Mouse (Mus musculus) MEL (cell line): ENCODE data around the gene Barx2. TPM values are rescaled to one million over a fixed set of nuclear protein-coding genes. Genes with fewer than 3 reads are reported as not detected.

ENCODE experiments used
- DNase-seq: peaks from one replicate; pipeline ENCODE4 v3.0.0; 2011; ENCODE audit warnings: low read depth, low spot score
- H3K27ac ChIP-seq: 2 replicates; pipeline ENCODE4 v1.5.1; 2012; ENCODE audit warnings: low read depth, mild to moderate bottlenecking, control low read depth, low read length, moderate library complexity; ENCODE audit not compliant: control insufficient read depth
- H3K27me3 ChIP-seq, 2 experiments: fragments of 150-350 bp in 1 of 2; sonication (generic) in 1 of 2; 2 replicates each; pipeline ENCODE4 v1.6.1; 2012; ENCODE audit warnings: low read length in 2 of 2, mild to moderate bottlenecking in 2 of 2, improper control_type of control experiment in 1 of 2, moderate library complexity in 1 of 2; ENCODE audit not compliant: insufficient read depth in 2 of 2, control insufficient read depth in 1 of 2
- H3K36me3 ChIP-seq, 2 experiments: 2 replicates each; pipeline ENCODE4 v1.6.1; 2012 to 2014; ENCODE audit warnings: low read length in 2 of 2, improper control_type of control experiment in 1 of 2, inconsistent platforms in 1 of 2, mild to moderate bottlenecking in 1 of 2; ENCODE audit not compliant: insufficient read depth in 2 of 2, control insufficient read depth in 1 of 2
- H3K4me1 ChIP-seq, 2 experiments: fragments of 150-350 bp in 1 of 2; sonication (generic) in 1 of 2; 2 replicates each; pipeline ENCODE4 v1.6.1; 2012; ENCODE audit warnings: low read length in 2 of 2, improper control_type of control experiment in 1 of 2, mild to moderate bottlenecking in 1 of 2; ENCODE audit not compliant: insufficient read depth in 2 of 2, control insufficient read depth in 1 of 2
- H3K4me3 ChIP-seq, 2 experiments: fragments of 150-350 bp in 1 of 2; sonication (generic) in 1 of 2; 2 replicates each; pipeline ENCODE4 v1.5.1; 2012; ENCODE audit warnings: low read depth in 2 of 2, low read length in 2 of 2, mild to moderate bottlenecking in 2 of 2, moderate library complexity in 2 of 2, control low read depth in 1 of 2, improper control_type of control experiment in 1 of 2; ENCODE audit not compliant: control insufficient read depth in 1 of 2, insufficient read depth in 1 of 2
- H3K79me2 ChIP-seq: 2 replicates; pipeline ENCODE4 v1.6.1; 2012; ENCODE audit warnings: mild to moderate bottlenecking, low read length, moderate library complexity; ENCODE audit not compliant: control insufficient read depth, poor library complexity, insufficient read depth
- H3K9ac ChIP-seq: 2 replicates; pipeline ENCODE4 v1.6.1; 2012; ENCODE audit warnings: low read depth, mild to moderate bottlenecking, control low read depth, low read length, moderate library complexity; ENCODE audit not compliant: control insufficient read depth, poor library complexity, severe bottlenecking
- H3K9me3 ChIP-seq: fragments of 150-350 bp; sonication (generic); replicated peaks from 2 replicates; pipeline ENCODE4 v1.6.1; 2012; ENCODE audit warnings: mild to moderate bottlenecking, low read length, improper control_type of control experiment, moderate library complexity; ENCODE audit not compliant: insufficient read depth
- CHD1 ChIP-seq: IDR thresholded peaks from 2 replicates; pipeline ENCODE4 v1.6.1; 2012; ENCODE audit warnings: low read depth, mild to moderate bottlenecking, inconsistent platforms, low read length, improper control_type of control experiment
- CHD2 ChIP-seq: IDR thresholded peaks from 2 replicates; pipeline ENCODE4 v1.6.1; 2011; ENCODE audit warnings: low read length, improper control_type of control experiment
- CTCF ChIP-seq, 3 experiments: IDR thresholded peaks in 2 of 3; conservative IDR thresholded peaks in 1 of 3; 2 replicates each; pipeline ENCODE4 v1.5.1; 2011 to 2012; ENCODE audit warnings: low read length in 3 of 3, low read depth in 2 of 3, mild to moderate bottlenecking in 2 of 3, improper control_type of control experiment in 1 of 3, inconsistent platforms in 1 of 3, mixed read lengths in 1 of 3, moderate library complexity in 1 of 3; ENCODE audit not compliant: control insufficient read depth in 1 of 3, insufficient read depth in 1 of 3, poor library complexity in 1 of 3, severe bottlenecking in 1 of 3
- E2F4 ChIP-seq: IDR thresholded peaks from 2 replicates; pipeline ENCODE4 v1.6.1; 2011; ENCODE audit warnings: low read depth, low read length, improper control_type of control experiment, borderline replicate concordance
- ELF1 ChIP-seq: IDR thresholded peaks from 2 replicates; pipeline ENCODE4 v1.6.1; 2014; ENCODE audit warnings: low read depth, mild to moderate bottlenecking, inconsistent platforms, low read length, improper control_type of control experiment, moderate library complexity
- EP300 ChIP-seq, 2 experiments: IDR thresholded peaks; 2 replicates each; pipeline ENCODE4 v1.6.1; 2011; ENCODE audit warnings: improper control_type of control experiment in 2 of 2, low read length in 2 of 2, low read depth in 1 of 2, mild to moderate bottlenecking in 1 of 2
- ETS1 ChIP-seq: IDR thresholded peaks from 2 replicates; pipeline ENCODE4 v1.6.1; 2012; ENCODE audit warnings: low read depth, mild to moderate bottlenecking, inconsistent platforms, low read length, improper control_type of control experiment, moderate library complexity
- GATA1 ChIP-seq: IDR thresholded peaks from 2 replicates; pipeline ENCODE4 v1.6.1; 2011; ENCODE audit warnings: low read depth, low read length, improper control_type of control experiment
- HCFC1 ChIP-seq: IDR thresholded peaks from 2 replicates; pipeline ENCODE4 v1.6.1; 2012; ENCODE audit warnings: low read depth, mild to moderate bottlenecking, inconsistent platforms, low read length, improper control_type of control experiment, moderate library complexity
- KAT2A ChIP-seq: conservative IDR thresholded peaks from 2 replicates; pipeline ENCODE4 v1.6.1; 2012; ENCODE audit warnings: low read depth, low read length, improper control_type of control experiment, inconsistent platforms
- MAFK ChIP-seq: IDR thresholded peaks from 2 replicates; pipeline ENCODE4 v1.6.1; 2011; ENCODE audit warnings: low read depth, mild to moderate bottlenecking, low read length, improper control_type of control experiment, borderline replicate concordance
- MAX ChIP-seq: IDR thresholded peaks from 2 replicates; pipeline ENCODE4 v1.6.1; 2011; ENCODE audit warnings: low read length, improper control_type of control experiment
- MAZ ChIP-seq: IDR thresholded peaks from 2 replicates; pipeline ENCODE4 v1.6.1; 2012; ENCODE audit warnings: low read depth, mild to moderate bottlenecking, inconsistent platforms, low read length, improper control_type of control experiment
- MXI1 ChIP-seq: IDR thresholded peaks from 2 replicates; pipeline ENCODE4 v1.6.1; 2011; ENCODE audit warnings: mild to moderate bottlenecking, low read depth, low read length, improper control_type of control experiment
- MYB ChIP-seq: IDR thresholded peaks from 2 replicates; pipeline ENCODE4 v1.6.1; 2011; ENCODE audit warnings: mild to moderate bottlenecking, low read depth, low read length, improper control_type of control experiment
- MYC ChIP-seq: IDR thresholded peaks from 2 replicates; pipeline ENCODE4 v1.6.1; 2011; ENCODE audit warnings: low read depth, mild to moderate bottlenecking, low read length, improper control_type of control experiment, moderate library complexity
- NRF1 ChIP-seq: IDR thresholded peaks from 2 replicates; pipeline ENCODE4 v1.6.1; 2014; ENCODE audit warnings: low read depth, mild to moderate bottlenecking, inconsistent platforms, low read length, improper control_type of control experiment, moderate library complexity; ENCODE audit not compliant: poor library complexity, insufficient read depth, severe bottlenecking
- RAD21 ChIP-seq: IDR thresholded peaks from 2 replicates; pipeline ENCODE4 v1.6.1; 2011; ENCODE audit warnings: mild to moderate bottlenecking, low read depth, low read length, improper control_type of control experiment
- RCOR1 ChIP-seq: IDR thresholded peaks from 2 replicates; pipeline ENCODE4 v1.6.1; 2012; ENCODE audit warnings: low read depth, mild to moderate bottlenecking, inconsistent platforms, low read length, improper control_type of control experiment
- SIN3A ChIP-seq: IDR thresholded peaks from 2 replicates; pipeline ENCODE4 v1.6.1; 2012; ENCODE audit warnings: low read length, improper control_type of control experiment, inconsistent platforms
- TAL1 ChIP-seq: IDR thresholded peaks from 2 replicates; pipeline ENCODE4 v1.6.1; 2012; ENCODE audit warnings: mild to moderate bottlenecking, inconsistent platforms, low read length, moderate library complexity, mixed read lengths
- TBP ChIP-seq: IDR thresholded peaks from 2 replicates; pipeline ENCODE4 v1.8.0; 2011; ENCODE audit warnings: low read depth, low read length, improper control_type of control experiment
- TCF12 ChIP-seq: IDR thresholded peaks from 2 replicates; pipeline ENCODE4 v1.6.1; 2014; ENCODE audit warnings: low read depth, mild to moderate bottlenecking, inconsistent platforms, low read length, improper control_type of control experiment, moderate library complexity
- UBTF ChIP-seq: IDR thresholded peaks from 2 replicates; pipeline ENCODE4 v1.6.1; 2012; ENCODE audit warnings: low read depth, mild to moderate bottlenecking, inconsistent platforms, low read length, improper control_type of control experiment, moderate library complexity, borderline replicate concordance; ENCODE audit not compliant: insufficient read depth
- USF1 ChIP-seq: IDR thresholded peaks from 2 replicates; pipeline ENCODE4 v1.6.1; 2014; ENCODE audit warnings: low read depth, mild to moderate bottlenecking, inconsistent platforms, low read length, improper control_type of control experiment, moderate library complexity
- USF2 ChIP-seq, 2 experiments: IDR thresholded peaks; 2 replicates each; pipeline ENCODE4 v1.6.1; 2011 to 2012; ENCODE audit warnings: improper control_type of control experiment in 2 of 2, low read length in 2 of 2, borderline replicate concordance in 1 of 2, inconsistent platforms in 1 of 2, low read depth in 1 of 2, mild to moderate bottlenecking in 1 of 2; ENCODE audit not compliant: insufficient read depth in 1 of 2
- ZC3H11A ChIP-seq: IDR thresholded peaks from 2 replicates; pipeline ENCODE4 v1.6.1; 2012; ENCODE audit warnings: low read depth, mild to moderate bottlenecking, inconsistent platforms, low read length, improper control_type of control experiment
- ZMIZ1 ChIP-seq: IDR thresholded peaks from 2 replicates; pipeline ENCODE4 v1.6.1; 2012; ENCODE audit warnings: low read depth, mild to moderate bottlenecking, inconsistent platforms, low read length, improper control_type of control experiment, moderate library complexity
- ZNF384 ChIP-seq: IDR thresholded peaks from 2 replicates; pipeline ENCODE4 v1.6.1; 2012; ENCODE audit warnings: low read depth, mild to moderate bottlenecking, inconsistent platforms, low read length, improper control_type of control experiment
- polyA plus RNA-seq, 2 experiments: library from polyadenylated mRNA; stranded (reverse) in 1 of 2; unstranded in 1 of 2; fragments of >175 nt in 1 of 2; fragments of >200 nt in 1 of 2; gene quantifications; 2 replicates each; pipeline versions ENCODE4 v1.2.1 to v1.2.4; 2012; ENCODE audit warnings: low replicate concordance in 2 of 2, low read depth in 1 of 2; ENCODE audit not compliant: insufficient read length in 2 of 2, insufficient read depth in 1 of 2, missing spikeins in 1 of 2
- total RNA-seq: library from RNA; depleted of rRNA; stranded (reverse); fragments of 300-350 nt; gene quantifications from 2 replicates; pipeline ENCODE4 v1.2.3, GENCODE M21; 2012

The Barx2 gene
- total and polyA plus RNA-seq, 3 experiments, result not detected

- Histone ChIP-seq H3K36me3 (no peaks in the 10 kb centered on the region), H3K9me3 (no peaks in the 10 kb centered on the region), H3K27ac (no peak overlapping the region), H3K9ac (no peak overlapping the region), H3K4me1 (no peaks in the 10 kb centered on the region), H3K4me3 (no peak overlapping the region), H3K79me2 (no peaks in the 10 kb centered on the region), H3K27me3 (no peaks in the 10 kb centered on the region)
- TF ChIP-seq MAX, result no peak
- no peak for TF ChIP-seq MXI1
- TF ChIP-seq ELF1, result no peak
- TF ChIP-seq USF2 (IDR thresholded peaks at IDR 0.05; ENCODE audit: borderline replicate concordance in 1 of 2, insufficient read depth in 1 of 2, low read depth in 1 of 2, low read length in 2 of 2), result no peak
- no peak for TF ChIP-seq MAFK
- TF ChIP-seq KAT2A, result no peak
- no peak for TF ChIP-seq UBTF
- no peak for TF ChIP-seq MAZ
- TF ChIP-seq GATA1, result no peak
- TF ChIP-seq MYB, result no peak
- TF ChIP-seq SIN3A, result no peak
- TF ChIP-seq TBP, result no peak
- TF ChIP-seq CTCF (IDR thresholded peaks at IDR 0.05 in 2 of 3, conservative IDR thresholded peaks at IDR 0.05 in 1 of 3; ENCODE audit: control insufficient read depth in 1 of 3, insufficient read depth in 1 of 3, low read depth in 2 of 3, low read length in 3 of 3, poor library complexity in 1 of 3, severe bottlenecking in 1 of 3), result no peak
- TF ChIP-seq USF1, result no peak
- no peak for TF ChIP-seq ZMIZ1
- no peak for DNase-seq
Measured at GRCm38 (mm10) chr9:31912553-31912920, 725 bp downstream of the Barx2 start.

- Histone ChIP-seq H3K27me3 (no peaks in the 10 kb centered on the region), H3K9ac (no peak overlapping the region), H3K27ac (no peak overlapping the region), H3K9me3 (no peaks in the 10 kb centered on the region), H3K79me2 (no peaks in the 10 kb centered on the region), H3K4me1 (no peaks in the 10 kb centered on the region), H3K4me3 (no peak overlapping the region), H3K36me3 (no peaks in the 10 kb centered on the region)
- DNase-seq, result no peak
- no peak for TF ChIP-seq MAFK
- no peak for TF ChIP-seq HCFC1
- TF ChIP-seq USF2 (IDR thresholded peaks at IDR 0.05; ENCODE audit: borderline replicate concordance in 1 of 2, insufficient read depth in 1 of 2, low read depth in 1 of 2, low read length in 2 of 2), result no peak
- no peak for TF ChIP-seq EP300 (IDR thresholded peaks at IDR 0.05; ENCODE audit: low read depth in 1 of 2, low read length in 2 of 2)
- no peak for TF ChIP-seq RAD21
- TF ChIP-seq ZNF384, result no peak
- TF ChIP-seq GATA1, result no peak
- TF ChIP-seq CHD1, result no peak
- no peak for TF ChIP-seq ZC3H11A
- TF ChIP-seq TCF12, result no peak
- TF ChIP-seq MAX, result no peak
- TF ChIP-seq NRF1, result no peak
- TF ChIP-seq TAL1, result no peak
- no peak for TF ChIP-seq E2F4
- no peak for TF ChIP-seq RCOR1
- no peak for TF ChIP-seq ETS1
- no peak for TF ChIP-seq MYC
- no peak for TF ChIP-seq MAZ
- TF ChIP-seq CHD2, result no peak
Measured at GRCm38 (mm10) chr9:31910221-31910620, 3.0 kb downstream of the Barx2 start.
